Mouse (Mus musculus) CD4-positive helper T cell, adult 2 months (primary cell): ENCODE results near the gene Nop56.
A peak's percentile ranks its signal among the peaks of the same experiment; 100 is the strongest.

Experiments
- DNase-seq: peaks from one replicate; pipeline ENCODE4 v3.0.0-alpha.2; 2012; ENCODE audit warnings: low read depth, missing footprints, low spot score

The Nop56 gene

DNA sequence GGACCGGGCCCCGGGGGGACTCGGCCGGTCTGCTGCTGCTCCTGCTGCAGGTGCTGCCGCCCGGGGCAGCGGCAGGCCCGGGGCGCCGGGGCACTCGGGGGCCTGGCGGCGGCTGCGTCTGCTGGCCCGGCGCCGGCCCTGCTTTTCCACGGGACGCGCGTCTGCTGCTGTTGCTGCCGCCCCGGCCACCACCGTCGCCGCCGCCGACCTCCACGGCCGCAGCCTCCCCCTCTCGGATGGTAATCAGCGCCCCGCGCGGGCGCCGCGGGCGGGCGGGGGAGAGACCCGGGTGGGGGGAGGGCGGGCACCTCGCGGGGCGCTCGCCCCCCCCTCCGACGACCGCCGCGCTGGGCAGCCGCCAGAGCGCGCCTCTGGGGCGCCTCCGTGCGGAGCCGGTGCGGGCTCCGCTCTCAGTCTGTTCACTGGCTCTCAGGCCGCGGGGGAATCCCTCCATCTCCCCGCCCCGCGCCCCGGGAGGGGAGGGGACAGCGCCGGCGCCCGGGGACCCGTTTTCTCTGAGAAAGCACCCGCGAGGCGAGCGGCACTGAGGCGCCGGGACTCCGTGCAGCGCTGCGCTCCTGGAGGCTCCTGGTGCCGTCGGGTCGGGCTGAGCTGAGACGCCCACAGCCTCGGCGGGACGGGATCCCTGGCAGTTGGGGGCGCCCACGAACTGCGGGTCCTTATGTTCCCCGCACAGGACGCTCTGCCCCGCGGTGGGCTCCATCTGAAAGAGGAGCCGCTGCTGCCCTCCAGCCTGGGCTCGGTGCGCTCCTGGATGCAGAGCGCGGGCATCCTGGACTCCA, 21.3 kb downstream of the Nop56 start:
- peak; percentile 46 for DNase-seq

DNA sequence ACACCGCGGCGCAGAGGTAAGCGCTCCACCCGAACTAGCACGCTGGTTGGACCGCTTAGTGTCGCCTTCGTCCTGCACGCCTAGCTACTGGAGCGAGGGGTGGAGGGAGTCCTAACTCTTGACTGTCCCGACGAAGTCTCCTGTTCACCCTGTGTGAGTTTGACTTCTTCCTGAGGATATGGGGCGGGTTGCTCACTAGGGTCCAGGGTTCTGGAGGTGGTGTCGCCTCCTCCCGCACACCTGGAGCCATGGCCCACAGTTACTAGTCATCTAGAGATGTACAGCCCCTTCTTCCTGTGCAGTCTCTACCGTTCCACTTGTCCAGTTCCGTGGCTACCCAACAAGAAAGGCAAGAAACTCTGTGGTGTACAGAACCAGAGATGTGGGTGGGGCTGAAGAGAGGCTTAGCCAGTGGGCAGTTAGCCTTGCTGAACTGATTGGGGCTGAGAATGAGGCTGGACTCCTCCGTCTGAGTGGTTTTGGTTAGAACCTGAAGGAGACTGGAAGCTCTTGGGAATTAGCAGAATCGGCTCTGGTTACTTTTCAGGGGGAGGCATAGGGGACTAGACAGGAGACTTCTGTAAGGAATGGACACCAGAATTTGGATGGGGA, 22.0 kb downstream of the Nop56 start:
- DNase-seq = no peak

DNA sequence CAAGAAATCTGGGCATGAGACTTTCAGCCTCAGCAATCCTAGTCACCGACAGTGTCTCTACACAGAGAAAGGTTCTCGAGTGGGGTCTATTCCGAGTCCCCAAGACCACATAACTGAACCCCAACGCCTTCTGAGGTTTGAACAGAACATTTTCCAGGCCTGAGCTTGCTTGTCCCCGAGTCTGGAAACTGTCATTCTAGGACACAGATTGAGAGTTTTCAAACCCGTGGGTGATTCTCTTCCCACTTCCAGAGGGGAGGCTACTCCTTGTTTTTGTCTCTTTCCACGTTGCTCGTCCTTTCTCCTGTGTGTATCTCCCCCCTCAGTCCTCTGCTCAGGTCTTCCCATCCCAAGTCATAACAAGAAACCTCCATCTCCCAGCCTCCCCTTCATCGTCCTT, 23.4 kb downstream of the Nop56 start:
- DNase-seq = no peak

DNA sequence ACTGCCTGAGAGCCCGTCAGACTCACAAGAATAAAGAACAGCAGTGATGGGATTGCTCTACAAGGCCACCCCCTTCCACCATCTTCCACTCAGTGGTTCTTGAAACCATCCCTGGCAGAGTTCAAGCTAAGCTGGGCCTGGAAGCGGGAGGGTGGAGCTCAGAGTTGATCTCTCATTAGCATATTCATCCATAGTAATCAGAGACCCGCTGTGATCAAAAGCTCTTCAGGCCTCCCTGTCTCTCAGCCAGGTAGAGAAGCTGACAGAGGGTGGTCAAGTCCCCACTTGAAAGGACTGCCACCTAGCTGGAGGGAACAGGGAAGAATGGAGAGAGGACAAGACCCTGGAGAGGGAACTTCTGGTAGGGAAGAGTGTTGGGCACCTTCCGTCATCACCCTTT, 28.8 kb downstream of the Nop56 start:
- no peak for DNase-seq

DNA sequence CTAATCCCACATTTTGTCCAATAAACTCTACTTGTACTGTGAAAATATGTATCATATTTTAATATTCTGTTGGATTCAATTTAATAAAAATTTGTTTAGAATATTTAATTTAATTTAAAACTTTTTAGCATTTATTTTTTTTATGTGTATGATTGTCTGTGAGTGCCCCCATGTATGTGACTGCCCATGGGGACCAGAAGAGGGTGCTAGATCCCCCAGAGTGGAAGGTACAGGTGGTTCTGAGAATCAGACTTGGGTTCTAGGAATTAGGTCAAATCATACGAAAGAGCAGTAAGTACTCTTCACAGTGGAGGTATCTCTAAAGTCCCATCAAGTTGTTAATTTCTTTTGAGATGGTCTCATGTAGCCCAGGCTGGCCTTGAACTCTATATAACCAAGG, 52.8 kb downstream of the Nop56 start:
- DNase-seq = no peak
